Mouse (Mus musculus) subcutaneous adipose tissue, adult 2 months (tissue): ENCODE data around the gene Ing3. TPM values are rescaled to one million over a fixed set of nuclear protein-coding genes. Genes with fewer than 3 reads are reported as not detected.

Experiments
- polyA plus RNA-seq: library from polyadenylated mRNA; depleted of rRNA; stranded (reverse); fragments of >200 nt; gene quantifications from 2 replicates; pipeline ENCODE4 v1.2.3, GENCODE M21; 2012; ENCODE audit warnings: low replicate concordance; rRNA removed

The Ing3 gene
- polyA plus RNA-seq, result 9.0 and 9.2 TPM in 2 replicates

GRCm38 (mm10) chr6:21949226-21949731, at the start of gene Ing3:
Gene Ing3, plus strand, starts transcription at chr6:21949571.

GRCm38 (mm10) chr6:21985732-21986540, 36.6 kb downstream of the Ing3 start, which contains the start of gene Cped1:
Gene Cped1, plus strand, starts transcription at chr6:21985916.

Other genes starting within 250 kb of the Ing3 start
- 28.0 and 63.4 TPM in 2 replicates for gene Tspan12, start 97.1 kb upstream of the Ing3 start, polyA plus RNA-seq
- gene Cped1, start 36.3 kb downstream of the Ing3 start, polyA plus RNA-seq, result 35.9 and 115 TPM in 2 replicates